Mouse (Mus musculus): ENCODE measurements around the gene Olfr539. TPM values are rescaled to one million over a fixed set of nuclear protein-coding genes. Genes with fewer than 3 reads are reported as not detected.

The Olfr539 gene
- polyA plus RNA-seq, 2 experiments, result 0.20 TPM; not detected in 1

DNA sequence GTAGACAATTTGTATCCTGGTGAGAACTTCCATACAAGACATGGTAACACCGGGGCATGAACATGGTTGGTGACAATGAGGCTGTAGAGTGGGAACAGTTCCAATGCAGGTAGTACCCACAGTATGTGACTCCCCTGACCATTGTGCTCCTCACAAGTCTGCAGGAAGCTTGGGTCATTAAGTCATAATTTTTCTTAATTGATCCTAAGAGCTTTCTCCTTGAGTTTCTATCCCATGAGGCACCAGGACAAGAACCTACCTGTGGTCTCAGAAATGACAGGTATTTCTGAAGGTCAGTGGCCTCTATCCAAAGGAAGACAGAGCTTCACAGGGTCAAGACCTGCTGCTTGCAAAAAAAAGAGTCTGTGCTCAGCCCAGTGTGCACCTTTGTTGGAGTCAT lies 21.9 kb downstream of the Olfr539 start, which contains the start of gene Olfr45:
Gene Olfr45, plus strand, starts transcription at position 301 of the 400 bp plus-strand sequence.
- Histone ChIP-seq H3K4me1 (ENCODE audit: control insufficient read depth, insufficient read depth, low read length) (no peaks in the 10 kb centered on the region), H3K9ac (ENCODE audit: low read depth, low read length, severe bottlenecking) (no peak within 1 kb of the TSS), H3K4me2 (replicated peaks; ENCODE audit: low read depth, low read length, severe bottlenecking) (no peak within 1 kb of the TSS), H3K36me3 (ENCODE audit: control insufficient read depth, insufficient read depth, low read length) (no peaks in the 10 kb centered on the region), H3K27ac (replicated peaks; ENCODE audit: low read depth, low read length) (no peak within 1 kb of the TSS), H3K9me3 (ENCODE audit: control insufficient read depth, low read length) (no peaks in the 10 kb centered on the region), H3K27me3 (ENCODE audit: control insufficient read depth, insufficient read depth, low read length) (no peaks in the 10 kb centered on the region), H3K4me3 (replicated peaks; ENCODE audit: low read length) (no peak within 1 kb of the TSS)
- DNase-seq (ENCODE audit: low spot score) (no peak), ATAC-seq (ENCODE audit: low FRiP score, low read depth) (no peak)
- TF ChIP-seq POLR2A (IDR thresholded peaks at IDR 0.05; ENCODE audit: borderline replicate concordance, extremely low read depth, insufficient read depth, insufficient read length), result no peak
- WGBS, result 90% methylated on average over 1 of the region's 1 CpGs

DNA sequence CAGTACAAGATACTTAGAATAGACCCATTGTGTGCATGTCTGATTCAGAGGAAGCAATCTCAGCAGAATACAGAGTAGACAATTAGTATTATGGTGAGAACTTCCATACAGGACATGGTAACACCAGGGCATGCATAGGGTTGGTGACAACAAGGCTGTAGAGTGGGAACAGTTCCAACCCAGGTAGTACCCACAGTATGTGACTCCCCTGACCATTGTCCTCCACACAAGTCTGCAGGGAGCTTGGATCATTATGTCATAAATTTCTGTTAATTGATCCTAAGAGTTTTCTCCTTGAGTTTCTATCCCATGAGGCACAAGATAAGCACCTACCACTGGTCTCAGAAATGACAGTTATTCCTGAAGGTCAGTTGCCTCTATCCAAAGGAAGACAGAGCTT lies 37.2 kb downstream of the Olfr539 start, which contains the start of gene Olfr541:
Gene Olfr541, plus strand, starts transcription at position 301 of the 400 bp plus-strand sequence.
- no peak within 1 kb of the TSS for H3K27ac ChIP-seq (replicated peaks; ENCODE audit: low read depth, low read length)
- H3K4me2 ChIP-seq (replicated peaks; ENCODE audit: low read depth, low read length, severe bottlenecking), result no peak within 1 kb of the TSS

DNA sequence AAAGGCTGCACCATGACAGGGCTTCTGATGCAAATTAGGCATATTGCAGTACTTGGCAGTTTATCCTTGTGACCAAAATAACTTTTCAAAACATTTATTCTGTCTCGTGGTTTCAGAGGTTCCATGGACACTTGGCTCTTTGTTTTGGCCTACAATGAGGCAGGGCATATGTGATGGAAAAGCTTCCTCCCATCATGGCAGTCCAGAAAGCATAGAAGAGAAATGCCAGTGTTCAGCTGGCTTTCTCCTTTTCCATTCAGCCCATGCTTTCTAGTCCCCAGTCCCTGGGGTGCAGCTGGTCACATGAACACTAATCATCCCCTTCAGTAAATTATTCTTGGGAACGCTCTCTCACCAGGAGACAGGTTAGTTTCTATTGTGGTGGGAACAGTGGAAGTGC lies 46.6 kb downstream of the Olfr539 start:
- H3K4me3 ChIP-seq (replicated peaks; ENCODE audit: low read length), result no peak overlapping the region
- H3K4me2 ChIP-seq (replicated peaks; ENCODE audit: low read depth, low read length, severe bottlenecking), result no peak overlapping the region
- no peak overlapping the region for H3K27ac ChIP-seq (replicated peaks; ENCODE audit: low read depth, low read length)
- DNase-seq (ENCODE audit: low spot score) (no peak), ATAC-seq (ENCODE audit: low FRiP score, low read depth) (no peak)
- no peak overlapping the region for H3K9ac ChIP-seq (ENCODE audit: low read depth, low read length, severe bottlenecking)
- no peaks in the 10 kb centered on the region for H3K4me1 ChIP-seq (ENCODE audit: control insufficient read depth, insufficient read depth, low read length)
- WGBS, result 78% methylated on average over 2 of the region's 2 CpGs
- H3K27me3 ChIP-seq (ENCODE audit: control insufficient read depth, insufficient read depth, low read length), result no peaks in the 10 kb centered on the region
- no peaks in the 10 kb centered on the region for H3K36me3 ChIP-seq (ENCODE audit: control insufficient read depth, insufficient read depth, low read length)
- TF ChIP-seq POLR2A (IDR thresholded peaks at IDR 0.05; ENCODE audit: borderline replicate concordance, extremely low read depth, insufficient read depth, insufficient read length), result no peak
- no peaks in the 10 kb centered on the region for H3K9me3 ChIP-seq (ENCODE audit: control insufficient read depth, low read length)

More for the DNA sequence above, 37.2 kb downstream of the Olfr539 start, which contains the start of gene Olfr541:
- H3K36me3 ChIP-seq (ENCODE audit: control insufficient read depth, insufficient read depth, low read length), result no peaks in the 10 kb centered on the region
- ATAC-seq (ENCODE audit: low FRiP score, low read depth) (no peak), DNase-seq (ENCODE audit: low spot score) (no peak)
- no peaks in the 10 kb centered on the region for H3K4me1 ChIP-seq (ENCODE audit: control insufficient read depth, insufficient read depth, low read length)
- no peak for TF ChIP-seq POLR2A (IDR thresholded peaks at IDR 0.05; ENCODE audit: borderline replicate concordance, extremely low read depth, insufficient read depth, insufficient read length)
- H3K9ac ChIP-seq (ENCODE audit: low read depth, low read length, severe bottlenecking), result no peak within 1 kb of the TSS
- no peaks in the 10 kb centered on the region for H3K9me3 ChIP-seq (ENCODE audit: control insufficient read depth, low read length)
- no peak within 1 kb of the TSS for H3K4me3 ChIP-seq (replicated peaks; ENCODE audit: low read length)
- H3K27me3 ChIP-seq (ENCODE audit: control insufficient read depth, insufficient read depth, low read length), result no peaks in the 10 kb centered on the region

DNA sequence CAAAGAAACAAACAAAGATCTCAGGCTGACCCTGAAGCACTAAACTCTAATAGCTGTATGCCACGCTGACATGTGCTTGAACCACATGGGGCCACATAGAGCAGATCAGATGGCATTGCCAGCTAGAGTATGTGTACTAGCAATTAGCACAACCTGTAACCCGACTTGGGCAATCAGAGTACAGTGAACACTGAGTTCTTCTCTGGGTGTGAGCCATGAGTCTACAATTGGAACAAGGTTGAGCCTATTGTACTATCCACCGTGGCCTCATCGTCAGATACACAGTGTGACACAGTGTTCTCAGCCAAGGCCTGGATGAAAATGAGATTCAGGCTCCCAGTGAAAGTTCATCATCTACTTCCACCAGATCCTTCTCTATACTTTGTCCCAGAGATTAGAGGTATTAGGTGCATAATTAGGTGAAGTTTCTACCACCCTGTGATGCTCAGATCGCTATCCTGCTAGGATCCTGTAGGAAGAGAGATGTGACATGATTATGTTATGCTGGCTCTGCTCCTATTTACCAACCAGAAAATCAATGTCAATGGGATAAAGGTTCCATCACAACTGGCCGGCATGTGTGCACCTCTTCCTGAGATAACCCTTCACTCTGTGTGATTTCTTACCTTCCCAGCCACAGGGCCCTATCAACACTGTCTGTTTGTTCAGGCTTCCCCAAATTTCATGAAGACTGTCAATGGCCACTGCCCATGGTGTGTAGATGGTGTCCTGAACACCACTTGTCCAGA lies 48.0 kb downstream of the Olfr539 start:
- DNase-seq (ENCODE audit: low spot score) (no peak), ATAC-seq (ENCODE audit: low FRiP score, low read depth) (no peak)
- no peak overlapping the region for H3K9ac ChIP-seq (ENCODE audit: low read depth, low read length, severe bottlenecking)
- no peak overlapping the region for H3K4me3 ChIP-seq (replicated peaks; ENCODE audit: low read length)
- 80% methylated on average over 6 of the region's 6 CpGs for WGBS
- no peaks in the 10 kb centered on the region for H3K9me3 ChIP-seq (ENCODE audit: control insufficient read depth, low read length)
- H3K27ac ChIP-seq (replicated peaks; ENCODE audit: low read depth, low read length), result no peak overlapping the region
- H3K27me3 ChIP-seq (ENCODE audit: control insufficient read depth, insufficient read depth, low read length), result no peaks in the 10 kb centered on the region
- H3K4me1 ChIP-seq (ENCODE audit: control insufficient read depth, insufficient read depth, low read length), result no peaks in the 10 kb centered on the region
- H3K4me2 ChIP-seq (replicated peaks; ENCODE audit: low read depth, low read length, severe bottlenecking), result no peak overlapping the region
- TF ChIP-seq POLR2A (IDR thresholded peaks at IDR 0.05; ENCODE audit: borderline replicate concordance, extremely low read depth, insufficient read depth, insufficient read length), result no peak
- H3K36me3 ChIP-seq (ENCODE audit: control insufficient read depth, insufficient read depth, low read length), result no peaks in the 10 kb centered on the region

DNA sequence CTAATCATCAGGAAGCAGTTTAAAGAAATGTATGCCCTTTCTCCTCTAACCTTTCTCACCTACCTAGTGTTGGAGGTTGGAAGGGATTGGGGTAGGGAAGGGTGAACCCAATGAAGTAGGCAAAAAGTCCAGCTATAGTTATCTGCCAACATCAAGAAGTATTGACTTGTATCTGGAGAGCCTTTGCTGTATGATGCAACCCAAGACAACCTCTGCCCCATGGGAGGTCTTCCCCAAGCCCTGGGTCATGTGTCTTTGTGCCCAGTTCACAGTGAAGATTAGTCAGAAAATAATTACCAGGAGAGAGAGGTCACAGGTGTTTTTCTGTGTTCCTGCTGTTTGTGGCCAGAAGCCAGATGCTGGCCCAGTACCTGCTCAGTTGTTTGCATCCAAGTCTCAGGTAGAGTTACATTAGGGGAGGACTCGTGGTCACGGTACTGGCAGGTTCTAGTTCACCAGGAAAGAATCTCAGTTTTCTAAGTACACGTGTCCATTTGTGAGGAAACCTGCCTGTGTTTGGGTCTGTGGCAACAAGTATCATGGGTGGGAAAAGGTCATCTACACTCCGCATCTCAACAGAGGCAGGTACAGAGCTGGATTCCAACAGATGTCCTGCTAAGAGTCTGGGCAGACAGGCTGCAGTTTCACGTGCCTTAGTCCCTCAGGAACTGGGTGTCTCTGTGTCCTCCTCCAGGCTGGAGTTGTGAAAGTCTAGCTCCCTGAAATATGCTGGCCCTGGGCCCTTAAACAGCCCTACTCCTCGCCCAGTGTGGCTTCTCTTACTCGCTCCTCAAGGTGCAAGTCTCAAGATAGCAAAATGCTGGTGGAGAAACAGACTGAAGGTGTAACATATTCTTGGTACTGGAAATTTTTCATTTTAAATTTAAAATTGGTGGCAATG lies 57.7 kb downstream of the Olfr539 start:
- no peaks in the 10 kb centered on the region for H3K27me3 ChIP-seq (ENCODE audit: control insufficient read depth, insufficient read depth, low read length)
- ATAC-seq (ENCODE audit: low FRiP score, low read depth) (no peak), DNase-seq (ENCODE audit: low spot score) (no peak)
- no peak overlapping the region for H3K4me3 ChIP-seq (replicated peaks; ENCODE audit: low read length)
- 76% methylated on average over 7 of the region's 7 CpGs for WGBS
- H3K4me1 ChIP-seq (ENCODE audit: control insufficient read depth, insufficient read depth, low read length), result no peaks in the 10 kb centered on the region
- no peaks in the 10 kb centered on the region for H3K36me3 ChIP-seq (ENCODE audit: control insufficient read depth, insufficient read depth, low read length)
- no peak overlapping the region for H3K4me2 ChIP-seq (replicated peaks; ENCODE audit: low read depth, low read length, severe bottlenecking)
- no peaks in the 10 kb centered on the region for H3K9me3 ChIP-seq (ENCODE audit: control insufficient read depth, low read length)
- TF ChIP-seq POLR2A (IDR thresholded peaks at IDR 0.05; ENCODE audit: borderline replicate concordance, extremely low read depth, insufficient read depth, insufficient read length), result no peak
- H3K27ac ChIP-seq (replicated peaks; ENCODE audit: low read depth, low read length), result no peak overlapping the region
- H3K9ac ChIP-seq (ENCODE audit: low read depth, low read length, severe bottlenecking), result no peak overlapping the region
